Mouse (Mus musculus) brain, embryonic 18.5 days (tissue): ENCODE results near the gene Abi1.
"Not testable (repeated sequence)": the region's sequence is repeated elsewhere in the genome, so short reads cannot be mapped to it uniquely, and the experiment has no call there.

ENCODE experiments used
- DNase-seq: peaks from one replicate; pipeline ENCODE4 v3.0.0-alpha.2; 2012; ENCODE audit warnings: low read depth, low spot score

The Abi1 gene

DNA sequence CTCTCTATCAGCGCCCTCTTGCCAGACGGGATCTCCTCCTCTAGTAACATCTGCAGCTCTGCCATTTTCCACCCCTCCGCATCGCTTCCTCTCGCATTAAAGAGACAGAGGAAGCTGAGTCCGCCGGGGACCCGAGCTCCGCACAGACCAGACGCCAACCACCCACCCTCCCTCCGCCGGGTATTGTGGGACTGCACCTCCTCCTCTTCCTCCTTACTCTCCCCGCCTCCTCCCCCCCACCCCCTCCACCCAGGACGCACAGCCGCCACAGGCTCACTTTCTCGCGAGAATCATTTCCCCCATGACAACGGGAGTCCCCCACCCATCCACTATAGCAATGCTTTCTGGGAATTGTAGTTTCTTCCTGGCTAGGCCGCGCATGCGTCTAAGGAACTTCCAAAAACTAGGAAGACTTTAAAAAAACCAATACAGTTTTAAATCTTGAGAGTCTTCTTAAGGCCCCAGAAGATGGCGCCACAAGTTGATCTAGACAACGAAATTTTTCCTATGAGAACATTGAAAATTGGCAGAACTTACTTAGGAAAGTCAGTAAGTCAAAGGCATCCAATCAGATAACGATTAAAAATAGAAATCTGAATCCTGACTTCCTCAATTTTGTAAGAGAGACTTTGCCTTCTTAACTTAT is at the start of gene Abi1:
Gene Abi1 (minus strand): TSS at position 241 of the 646 bp plus-strand sequence.
- DNase-seq, result peak; percentile 96

DNA sequence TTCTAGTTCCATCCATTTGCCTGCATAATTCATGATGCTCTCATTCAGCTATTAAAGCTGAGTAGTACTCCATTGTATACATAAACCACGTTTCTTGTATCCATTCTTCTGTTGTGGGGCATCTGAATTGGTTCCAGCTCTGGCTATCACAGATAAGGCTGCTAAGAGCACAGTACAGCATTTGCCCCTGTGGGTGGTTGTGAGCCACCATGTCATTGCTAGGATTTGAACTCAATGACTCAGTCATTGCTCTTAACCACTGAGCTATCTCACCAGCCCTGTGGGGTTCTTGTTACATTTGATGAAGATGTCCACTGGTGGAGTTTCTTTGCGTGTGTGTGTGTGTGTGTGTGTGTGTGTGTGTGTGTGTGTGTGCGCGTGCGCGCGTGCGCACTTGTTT is 44.5 kb upstream of the Abi1 start:
- no peak for DNase-seq

DNA sequence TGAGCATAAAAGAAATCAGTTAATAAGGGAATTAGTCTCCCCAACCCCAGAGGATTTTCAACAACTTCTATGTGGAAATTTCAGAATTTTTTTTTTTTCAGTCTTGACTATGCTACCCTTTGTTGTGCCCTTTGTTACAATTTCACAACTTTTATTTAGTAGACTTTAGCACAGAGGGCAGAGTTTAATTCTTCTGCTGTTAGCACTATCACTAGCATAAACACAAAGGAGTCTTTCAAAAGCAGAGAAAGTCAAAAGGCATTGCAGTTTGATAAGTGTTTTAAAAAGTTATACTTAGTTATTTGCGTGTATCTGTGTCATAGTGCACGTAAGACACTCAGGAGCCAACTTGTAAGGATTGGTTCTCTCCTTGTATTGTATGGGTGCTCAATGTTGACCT is 38.5 kb upstream of the Abi1 start:
- no peak for DNase-seq

DNA sequence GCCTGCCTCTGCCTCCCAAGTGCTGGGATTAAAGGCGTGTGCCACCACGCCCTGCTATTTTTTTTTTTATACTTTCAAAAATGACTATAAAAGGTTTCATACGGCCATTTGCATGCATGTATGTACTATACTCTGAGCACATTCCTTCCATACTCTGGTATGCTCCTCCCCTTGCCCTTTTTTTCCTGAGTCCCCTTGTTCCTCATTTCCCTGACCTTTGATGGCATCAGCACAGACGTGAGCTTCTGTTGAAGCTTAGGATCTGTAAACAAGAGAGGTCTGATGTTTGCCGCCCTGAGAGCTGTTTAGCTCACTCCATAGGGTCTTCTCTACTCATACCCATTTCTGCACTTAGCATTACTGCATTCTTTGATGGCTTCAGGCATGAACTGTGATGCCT is 37.7 kb upstream of the Abi1 start:
- DNase-seq, result no peak

DNA sequence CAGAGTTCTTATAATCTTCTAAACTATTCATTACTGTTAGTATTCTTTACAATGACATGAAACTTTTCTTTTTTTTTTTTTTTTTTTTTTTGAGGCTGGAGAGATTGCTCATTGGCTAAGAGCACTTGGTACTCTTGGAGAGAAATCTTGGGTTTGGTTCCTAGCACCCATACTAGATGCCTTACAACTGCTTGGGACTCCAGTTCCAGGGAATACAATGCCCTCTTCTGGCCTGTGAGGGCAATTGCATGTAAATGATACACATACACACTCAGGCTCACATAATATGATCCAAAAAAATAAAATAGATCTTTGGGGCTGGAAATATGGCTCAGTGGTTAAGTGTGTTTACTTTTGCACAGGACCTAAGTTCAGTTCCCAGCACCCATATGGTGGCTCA is 36.7 kb upstream of the Abi1 start:
- no peak for DNase-seq

DNA sequence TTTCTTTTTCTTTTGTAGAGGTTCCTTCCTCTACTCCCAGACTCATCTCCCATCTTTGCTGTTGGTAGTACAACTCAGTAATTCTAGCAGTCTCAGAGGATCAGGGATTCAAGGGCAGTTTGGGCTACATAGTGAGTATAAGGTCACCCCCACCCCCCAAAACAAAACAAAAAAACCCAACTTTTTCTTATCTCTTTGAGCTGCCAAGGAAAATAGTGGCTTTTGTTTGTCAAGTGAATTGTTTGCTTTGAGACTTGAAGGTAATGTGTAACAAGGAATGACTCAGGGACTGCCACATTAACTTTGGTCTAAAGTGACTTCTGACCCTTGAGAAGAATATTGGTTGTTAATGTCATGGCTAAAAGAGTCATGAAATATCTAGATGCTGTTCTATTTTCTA is 35.8 kb upstream of the Abi1 start:
- DNase-seq, result no peak

DNA sequence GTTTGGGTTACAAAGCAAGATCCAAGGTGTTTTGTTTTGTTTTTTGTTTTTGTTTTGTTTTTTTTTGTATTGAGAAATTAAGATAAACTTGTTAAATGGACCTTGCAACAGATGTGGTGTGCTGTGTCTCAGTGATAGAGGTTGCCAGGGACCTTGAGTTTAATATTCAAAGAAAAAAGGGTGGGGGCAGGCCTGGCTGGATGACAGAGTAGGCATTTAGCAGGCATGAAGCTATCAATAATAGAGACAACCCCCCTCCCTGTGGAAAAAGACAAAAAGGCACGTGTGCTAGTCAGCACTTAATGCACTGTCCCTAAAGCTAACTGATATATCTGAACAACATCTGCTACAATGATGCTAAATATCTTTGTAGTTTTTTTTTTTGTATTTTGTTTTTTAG is 31.4 kb upstream of the Abi1 start:
- DNase-seq, result no peak

DNA sequence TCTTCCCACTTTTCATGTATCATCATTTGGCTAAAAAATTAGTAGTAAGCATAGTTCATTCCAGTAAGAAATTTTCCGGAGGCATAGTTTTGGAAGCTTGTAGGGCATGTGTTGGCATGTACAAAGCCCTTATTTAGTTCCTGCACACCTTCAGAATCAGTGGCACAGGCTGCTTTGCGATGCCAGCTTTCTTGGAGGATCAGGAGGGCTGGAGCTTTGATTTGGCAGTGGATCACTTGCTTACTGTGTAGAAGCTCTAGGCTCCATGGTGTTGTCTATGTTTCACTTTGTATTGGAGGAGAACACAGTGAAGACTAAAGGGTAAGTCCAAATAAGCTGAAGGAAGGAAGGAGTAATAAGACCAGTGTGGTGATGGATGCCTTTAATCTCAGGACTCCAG is 30.4 kb upstream of the Abi1 start:
- DNase-seq, result no peak

DNA sequence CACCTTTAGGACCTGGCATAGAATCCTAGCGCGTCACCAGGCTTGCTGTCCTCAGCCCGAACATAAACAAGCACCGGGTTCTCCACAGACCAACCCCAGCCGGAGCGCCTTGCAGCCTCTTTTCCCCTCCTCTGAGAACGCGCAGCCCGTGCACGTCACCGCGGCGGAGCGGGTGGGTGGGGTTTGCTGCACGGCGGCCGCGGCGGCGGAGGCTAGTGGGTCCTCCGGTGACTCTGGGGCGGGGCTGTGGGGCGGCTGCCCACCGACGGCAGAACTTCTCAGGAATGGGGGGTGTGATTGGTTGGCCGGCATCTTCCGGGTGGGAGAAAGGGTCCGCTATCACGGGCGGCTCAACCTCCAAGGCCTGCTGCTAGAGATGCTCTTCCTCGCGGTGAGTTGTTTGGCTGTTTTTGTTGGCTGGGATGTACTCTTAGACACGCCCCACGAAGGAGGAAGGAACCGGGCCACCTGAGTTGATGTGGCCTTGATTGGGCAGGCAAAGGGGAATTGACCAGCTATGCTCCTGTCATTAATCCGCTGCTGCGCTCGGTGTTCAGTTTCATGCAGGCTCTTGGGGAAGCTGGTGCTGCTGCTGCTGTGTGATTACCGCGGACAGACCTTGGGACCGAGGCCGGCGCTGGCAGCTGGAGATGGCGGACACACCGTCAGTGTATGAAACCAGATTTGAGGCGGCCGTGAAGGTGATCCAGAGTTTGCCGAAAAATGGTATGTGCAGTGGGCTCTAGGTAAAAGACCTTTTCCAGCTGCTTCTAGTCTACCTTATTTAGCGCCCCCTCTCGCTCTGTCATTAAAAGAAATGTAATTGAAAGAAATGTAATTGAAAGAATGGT is 29.1 kb upstream of the Abi1 start:
- peak; percentile 82 for DNase-seq

DNA sequence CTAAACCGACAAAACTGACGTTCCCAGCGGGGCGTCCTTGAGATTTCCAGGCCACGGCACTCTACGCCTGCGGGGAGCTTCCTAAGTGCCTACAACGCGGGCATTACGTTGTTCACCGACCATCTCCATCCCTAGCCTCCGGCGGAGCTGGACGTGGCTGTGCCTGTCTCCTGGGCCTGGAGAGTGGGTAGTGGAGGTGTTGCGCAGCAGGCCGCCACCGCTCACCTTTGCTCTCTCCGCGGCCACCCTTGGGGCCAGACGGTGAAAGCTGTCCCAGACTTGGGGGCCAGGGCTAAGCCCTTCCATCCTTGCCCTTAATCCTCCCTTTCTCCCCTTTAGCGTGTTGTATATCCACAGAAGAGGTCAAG is 28.3 kb upstream of the Abi1 start:
- peak; percentile 14 for DNase-seq

DNA sequence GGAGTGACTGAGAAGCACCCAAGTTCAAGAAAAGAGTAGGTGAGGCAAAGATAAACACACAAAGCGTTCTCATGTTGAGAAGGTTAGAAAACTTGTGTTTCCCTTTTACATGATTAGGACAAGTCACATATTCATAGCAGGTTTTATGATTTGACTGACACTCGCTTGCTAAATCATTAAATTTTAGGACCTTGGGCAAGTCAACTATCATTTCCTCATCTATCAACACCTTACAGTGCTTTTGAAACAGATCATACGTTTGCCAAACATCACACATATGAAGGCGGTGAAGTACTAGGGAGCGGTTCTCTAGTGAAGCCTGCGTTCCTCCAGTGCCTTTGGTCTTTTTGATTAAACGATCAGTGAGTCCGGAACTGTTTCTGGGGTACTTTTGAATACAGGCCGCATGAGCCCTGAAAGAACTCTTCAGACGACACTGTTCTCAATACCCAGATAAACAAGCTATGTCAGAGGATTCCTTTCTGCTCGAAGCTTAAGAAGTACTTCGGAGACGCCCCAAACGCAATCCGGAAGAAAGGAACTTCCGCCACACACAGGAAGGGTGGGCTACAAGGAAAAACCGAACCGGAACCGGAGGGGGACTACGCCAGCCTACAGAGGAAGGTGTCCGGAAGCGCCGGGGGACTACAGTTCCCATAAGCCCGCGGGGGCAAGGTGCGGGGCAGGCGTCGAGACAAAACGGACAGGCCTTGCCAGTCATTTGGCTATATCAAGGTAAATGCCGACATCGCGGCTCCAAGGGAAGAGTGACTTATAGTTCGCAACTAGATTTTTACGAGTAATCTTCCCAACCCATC is 27.7 kb upstream of the Abi1 start, which contains the start of gene Acbd5:
Gene Acbd5 (plus strand): TSS at position 616 of the 818 bp plus-strand sequence.
- peak; percentile 95 for DNase-seq

DNA sequence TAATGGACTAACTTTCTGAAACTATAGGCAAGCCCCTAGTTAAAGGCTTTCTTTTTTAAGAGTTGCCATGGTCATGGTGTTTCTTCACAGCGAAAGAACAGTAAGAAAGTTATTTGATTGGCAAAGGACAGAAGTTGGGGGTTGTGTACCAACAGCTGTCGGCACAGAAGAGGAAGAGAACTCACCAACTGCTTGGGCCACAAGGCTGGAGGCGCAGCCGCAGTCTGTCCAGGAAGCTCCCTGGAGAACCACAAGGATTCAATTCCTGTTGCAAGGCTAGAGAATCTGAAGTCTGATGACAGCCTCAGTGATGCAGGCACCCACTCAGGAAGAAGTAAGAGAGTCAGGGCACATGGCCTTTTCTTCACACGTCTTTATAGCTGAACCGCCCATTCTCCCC is 12.5 kb upstream of the Abi1 start:
- DNase-seq, result no peak

DNA sequence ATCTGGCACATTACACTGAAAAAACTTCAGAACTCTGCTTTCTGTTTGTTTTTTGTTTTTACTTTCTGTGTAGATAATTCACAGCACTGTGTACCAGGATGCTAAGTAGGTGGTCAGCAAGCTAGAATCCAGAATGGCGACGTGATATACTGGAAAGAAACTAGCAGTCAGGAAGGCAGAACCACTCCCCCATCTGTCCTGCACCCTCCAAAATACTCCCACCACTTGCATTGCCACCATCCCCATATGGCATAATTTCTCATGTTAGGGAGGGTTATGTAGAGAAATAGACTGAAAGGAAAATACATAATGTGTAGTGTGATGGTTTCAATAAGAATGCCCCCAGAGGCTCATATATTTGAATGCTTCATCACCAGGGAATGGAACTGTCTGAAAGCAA is 11.8 kb upstream of the Abi1 start:
- no peak for DNase-seq

DNA sequence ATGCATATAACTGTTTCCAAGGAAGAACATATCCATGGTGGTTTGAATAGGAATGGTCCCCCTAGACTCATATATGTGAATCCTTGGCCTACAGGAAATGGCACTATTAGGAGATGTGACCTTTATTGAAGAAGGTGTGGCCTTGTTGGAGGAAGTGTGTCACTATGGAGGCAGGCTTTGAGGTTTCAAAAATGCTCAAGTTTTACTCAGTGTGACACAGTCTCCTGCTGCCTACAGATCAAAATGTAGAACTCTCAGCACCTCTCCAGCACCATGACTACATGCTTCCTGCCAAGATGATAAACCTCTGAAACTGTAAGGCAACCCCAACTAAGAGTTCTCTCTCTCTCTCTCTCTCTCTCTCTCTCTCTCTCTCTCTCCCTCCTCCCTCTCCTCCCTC is 8.0 kb upstream of the Abi1 start:
- DNase-seq, result no peak

DNA sequence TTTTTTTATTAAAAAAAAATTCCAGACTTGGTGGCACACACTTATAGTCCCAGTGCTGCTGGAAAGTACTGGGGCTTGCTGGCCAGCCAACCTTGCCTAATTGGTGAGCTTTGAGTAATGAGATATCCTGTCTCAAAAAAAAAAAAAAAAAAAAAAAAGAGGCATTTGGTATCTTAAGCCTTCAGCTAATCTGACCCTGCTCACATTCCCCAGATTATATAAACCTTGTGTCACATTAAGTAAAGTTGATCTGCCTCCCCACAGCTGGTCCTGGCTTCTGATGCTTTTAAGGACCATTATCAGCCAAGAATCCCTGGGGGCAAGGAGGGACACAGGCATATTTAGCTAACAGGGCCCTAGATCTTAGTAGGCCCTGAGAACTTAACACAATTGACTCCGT is 5.7 kb upstream of the Abi1 start:
- no peak for DNase-seq

DNA sequence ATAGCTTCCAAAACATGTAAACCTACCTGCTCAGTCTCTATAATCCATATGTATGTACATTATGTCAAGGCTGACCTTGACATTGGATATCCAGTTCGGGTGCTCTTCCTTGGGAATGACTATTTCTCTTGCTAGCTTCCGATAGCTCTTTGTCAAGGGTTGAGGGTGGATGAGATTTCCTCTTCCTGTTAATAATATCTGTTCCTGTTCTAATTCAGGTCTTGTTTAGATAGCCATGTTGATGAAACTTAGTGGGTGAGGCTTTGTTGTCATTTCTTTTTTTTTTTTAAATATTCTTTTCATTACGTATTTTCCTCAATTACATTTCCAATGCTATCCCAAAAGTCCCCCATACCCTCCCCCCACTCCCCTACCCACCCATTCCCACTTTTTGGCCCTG is 2.1 kb upstream of the Abi1 start:
- DNase-seq, result no peak

DNA sequence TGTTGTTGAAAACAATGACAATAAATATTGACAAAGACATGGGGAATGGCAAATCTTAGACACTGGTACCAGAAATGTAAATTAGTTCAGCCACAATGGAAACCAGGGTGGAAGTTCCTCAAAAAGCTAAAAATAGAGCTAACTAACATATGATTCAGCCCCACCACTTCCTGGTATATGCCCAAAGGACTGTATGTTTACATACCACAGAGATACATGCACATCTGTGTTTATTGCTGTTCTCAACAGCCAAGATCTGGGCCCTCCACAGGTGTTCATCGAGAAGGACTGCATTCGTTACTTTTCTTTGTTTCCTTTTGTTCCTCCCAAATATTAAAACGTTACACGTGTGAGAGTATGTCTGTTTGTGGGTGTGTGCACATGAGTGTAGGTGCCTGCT is 1.4 kb upstream of the Abi1 start:
- DNase-seq, result no peak

DNA sequence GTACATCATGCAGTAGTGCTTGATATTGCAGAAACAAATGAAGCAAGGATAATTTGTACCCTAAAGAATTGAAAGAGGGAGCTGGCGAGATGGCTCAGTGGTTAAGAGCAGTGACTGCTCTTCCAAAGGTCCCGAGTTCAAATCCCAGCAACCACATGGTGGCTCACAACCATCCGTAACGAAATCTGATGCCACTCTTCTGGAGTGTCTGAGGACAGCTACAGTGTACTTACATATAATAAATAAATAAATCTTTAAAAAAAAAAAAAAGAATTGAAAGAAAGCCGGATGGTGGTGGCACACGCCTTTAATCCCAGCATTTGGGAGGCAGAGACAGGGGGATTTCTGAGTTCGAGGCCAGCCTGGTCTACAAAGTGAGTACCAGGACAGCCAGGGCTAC is 649 bp upstream of the Abi1 start:
- DNase-seq, result not testable (repeated sequence)

DNA sequence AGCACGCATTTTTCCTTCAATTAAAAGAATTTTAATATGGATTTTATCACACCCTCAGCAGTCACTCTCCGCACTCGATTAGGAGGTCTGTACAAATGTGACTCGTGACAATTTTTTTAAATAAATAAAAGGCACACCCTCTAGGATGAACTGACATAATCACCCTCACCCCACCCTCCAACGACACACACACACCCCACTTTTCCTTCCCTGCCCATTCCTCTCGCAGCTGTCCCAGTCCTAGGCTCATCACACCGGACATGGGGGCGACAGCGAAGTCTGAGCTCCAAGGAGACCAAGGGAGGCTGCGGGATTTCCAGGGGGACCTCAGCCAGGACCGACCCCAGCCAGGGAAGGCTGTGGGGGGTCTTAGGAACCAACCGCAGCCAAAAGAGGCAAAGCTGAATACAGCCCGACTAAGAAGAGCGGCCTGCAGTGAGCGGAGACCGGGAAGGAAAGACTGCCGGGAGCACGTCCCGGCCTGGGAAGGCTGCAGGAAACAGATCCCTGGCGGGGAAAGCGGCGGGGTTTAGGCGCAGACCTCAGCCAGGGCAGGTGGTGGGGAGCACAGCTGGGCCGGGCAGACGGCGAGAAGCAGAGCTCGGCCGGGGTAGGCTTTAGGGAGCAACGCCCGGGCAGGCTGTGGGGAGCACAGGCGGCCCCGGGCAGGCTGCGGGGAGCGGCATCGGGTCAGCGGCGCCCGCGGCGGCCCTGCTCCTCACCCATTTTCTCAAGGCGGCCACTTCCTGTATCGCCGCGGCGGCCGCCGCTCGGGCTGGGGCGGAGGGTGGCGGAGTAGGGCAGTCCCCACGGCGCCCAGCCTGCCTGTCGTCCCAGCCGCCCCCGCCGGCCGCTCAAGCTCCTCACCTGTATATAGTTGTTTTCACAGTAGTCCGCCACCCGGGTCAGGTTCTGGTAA is 700 bp downstream of the Abi1 start:
- DNase-seq, result peak; percentile 8

DNA sequence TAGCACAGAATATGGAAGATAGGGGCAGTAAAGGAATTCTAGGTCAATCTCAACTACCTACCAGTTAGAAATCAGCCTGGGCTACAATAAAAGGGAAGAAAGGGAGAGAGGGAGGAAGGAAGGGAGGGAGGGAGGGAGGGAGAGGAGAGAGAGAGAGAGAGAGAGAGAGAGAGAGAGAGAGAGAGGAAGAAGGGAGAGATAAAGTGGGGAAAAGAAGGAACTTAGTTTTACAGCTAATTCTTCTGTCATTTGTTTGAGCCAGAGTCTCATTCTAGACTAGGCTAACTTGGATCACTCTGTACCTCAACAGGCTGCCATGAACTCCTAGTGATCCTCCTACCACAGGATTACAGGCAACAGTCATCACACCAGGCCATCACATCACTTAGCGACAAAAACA is 4.6 kb downstream of the Abi1 start:
- DNase-seq, result no peak

DNA sequence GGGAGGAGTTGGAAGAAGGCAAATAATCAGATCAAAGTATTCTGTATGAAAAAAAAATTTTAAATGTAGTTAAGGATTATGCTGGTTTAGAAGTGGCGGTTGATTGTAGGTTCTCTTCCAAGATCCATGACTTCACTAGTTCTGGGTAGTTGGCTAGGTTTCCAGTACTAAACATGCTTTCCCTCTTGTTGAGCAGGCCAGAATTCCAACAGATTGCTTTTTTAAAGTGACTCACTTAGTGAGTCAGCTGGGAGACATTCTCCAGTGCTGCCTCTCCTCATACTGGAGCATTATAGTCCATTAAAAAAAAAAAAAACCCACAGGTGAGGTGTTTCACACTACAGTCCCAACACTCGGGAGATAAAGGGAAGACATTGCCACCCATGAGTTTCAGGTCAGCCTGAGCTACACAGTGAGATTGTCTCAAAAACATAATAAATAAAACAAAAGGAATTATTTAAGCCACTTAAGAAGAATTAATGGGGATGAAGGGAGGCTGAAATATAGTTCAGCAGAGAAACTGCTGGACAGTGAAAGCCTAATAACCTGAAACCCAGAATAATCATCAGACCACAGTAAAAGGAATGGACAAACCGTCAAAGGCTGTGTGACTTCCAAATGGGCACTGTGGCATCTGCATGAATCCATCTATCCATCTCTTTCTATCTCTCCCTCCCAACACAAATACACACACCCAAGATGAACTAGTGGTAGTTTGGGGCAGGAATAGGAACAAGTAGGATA is 5.2 kb downstream of the Abi1 start:
- DNase-seq, result no peak
